ENCODE assay signal across 31 mouse cellular contexts in the genomic region with DNA sequence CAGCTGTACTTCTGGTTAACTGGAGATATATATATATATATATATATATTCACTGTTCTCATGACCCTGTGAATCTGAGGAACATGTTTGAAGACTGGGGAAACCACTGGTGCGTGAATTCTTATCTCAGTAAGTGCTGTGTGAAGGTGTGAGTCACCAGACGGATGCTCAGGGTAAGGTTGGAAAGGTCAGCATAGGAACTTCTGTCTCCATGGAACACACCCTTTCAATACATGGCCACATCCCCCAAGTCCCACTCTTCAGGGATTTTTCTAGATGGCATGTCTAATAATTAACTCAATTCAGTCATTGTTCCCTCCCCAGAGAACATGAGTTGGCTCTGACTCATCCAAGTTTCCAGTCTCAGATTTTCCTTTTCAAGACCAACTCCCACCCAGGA. TPM values are rescaled to one million over a fixed set of nuclear protein-coding genes. Genes with fewer than 3 reads are reported as not detected.
DNase-seq lines count a peak whose midpoint lies in the region; TF ChIP-seq lines count a peak whose summit lies in the region.
"Had no signal": no experiment of that assay in that cellular context is flagged by ENCODE, and none has a peak within 500 bp of the region (broad histone marks: within the 10 kb centered on the region; RNA-seq: fewer than 3 reads in every experiment).

No protein-coding gene starts in this region.

- H3K27ac ChIP-seq in small intestine, adult 2 months (ENCODE audit: insufficient read depth, low read depth, low read length) = peak overlapping the region; percentile 77
- H3K27ac ChIP-seq: heart, embryonic 15.5 days; hindbrain, embryonic 12.5 days; hindbrain, postnatal 0 days; limb, embryonic 10.5 days; limb, embryonic 15.5 days; liver, embryonic 14.5 days; macrophage; midbrain, embryonic 13.5 days; neural tube, embryonic 13.5 days had no signal

- no peak for TF ChIP-seq CTCF in small intestine, adult 2 months (IDR thresholded peaks at IDR 0.05; ENCODE audit: extremely low read depth, insufficient read length, insufficient replicate concordance, low read depth, low read length)

- WGBS in small intestine, adult 2 months = 22% methylated on average over 2 of the region's 2 CpGs

- H3K36me3 ChIP-seq in small intestine, adult 2 months (ENCODE audit: control insufficient read depth, insufficient read depth, low read length) = no peaks in the 10 kb centered on the region
- H3K36me3 ChIP-seq: G1E; heart, embryonic 10.5 days; heart, embryonic 15.5 days; hindbrain, embryonic 12.5 days; limb, embryonic 10.5 days; limb, embryonic 15.5 days; midbrain, embryonic 13.5 days; neural tube, embryonic 13.5 days had no signal

- no peak for TF ChIP-seq POLR2A in small intestine, adult 2 months (IDR thresholded peaks at IDR 0.05; ENCODE audit: low read depth, low read length)

- H3K4me3 ChIP-seq in small intestine, adult 2 months (ENCODE audit: low read depth, low read length) = no peak overlapping the region
- H3K4me3 ChIP-seq: erythroblast, embryonic 14.5 days; heart, embryonic 10.5 days; heart, embryonic 15.5 days; hindbrain, embryonic 12.5 days; limb, embryonic 10.5 days; limb, embryonic 15.5 days; midbrain, embryonic 13.5 days; neural tube, embryonic 13.5 days had no signal

- H3K27me3 ChIP-seq in small intestine, adult 2 months (ENCODE audit: control insufficient read depth, insufficient read depth, low read length) = no peaks in the 10 kb centered on the region
- H3K27me3 ChIP-seq: heart, embryonic 15.5 days; hindbrain, embryonic 12.5 days; limb, embryonic 15.5 days had no signal

- peak; percentile 19 for DNase-seq in Muller cell, postnatal 12 days (ENCODE audit: inconsistent ontology term)
- peak; percentile 48 for DNase-seq in brain, adult 2 months (ENCODE audit: low read depth, low spot score)
- no peak for DNase-seq in heart, postnatal 14 days
- no peak for DNase-seq in urinary bladder, postnatal 36 days (ENCODE audit: low spot score in 2 of 2)
- DNase-seq in layer of hippocampus, postnatal 25 days (ENCODE audit: extremely low spot score in 1 of 2, low spot score in 1 of 2) = no peak
- DNase-seq: adrenal gland, postnatal 25 days; cerebellum, adult 18-20 months; cerebellum, postnatal 10 days; gastrocnemius, postnatal 10 days; heart, adult 11 months; heart, postnatal 36 days; kidney, postnatal 14 days; lung, adult 2 months; lung, postnatal 10 days; right cerebral cortex, postnatal 4 days; thymus, adult 18-20 months; thymus, postnatal 36 days had no signal

- H3K4me1 ChIP-seq in small intestine, adult 2 months (ENCODE audit: control insufficient read depth, insufficient read depth, insufficient read length, low read length) = peaks cover 51% of the 10 kb centered on the region
- H3K4me1 ChIP-seq: limb, embryonic 15.5 days; neural tube, embryonic 13.5 days had no signal

- intact Hi-C loops in heart, postnatal 14 days (cut with DNase I) = no loop called here

RNA-seq across cellular contexts. Expression of a gene that starts 15.3 kb away (rescaled TPM):
- 332 and 352 TPM in 2 replicates for polyA plus RNA-seq in small intestine, adult 2 months (2012; rRNA removed)
- 100 to 1,000 TPM; 121 to 126 TPM for total RNA-seq in heart, postnatal 14 days (2021)
- total RNA-seq in layer of hippocampus, postnatal 25 days (2021) = 100 to 1,000 TPM; 107 to 112 TPM

RNA-seq across cellular contexts. Expression of a gene that starts 21.5 kb away (rescaled TPM):
- polyA plus RNA-seq in small intestine, adult 2 months (2012; rRNA removed) = 16.2 and 45.1 TPM in 2 replicates
- 10 to 100 TPM; 24.1 to 30.3 TPM for total RNA-seq in heart, postnatal 14 days (2021)
- 1 to 10 TPM; 8.1 to 9.9 TPM for total RNA-seq in layer of hippocampus, postnatal 25 days (2021)
- total RNA-seq: G1E; megakaryocyte-erythroid progenitor cell, adult 5-6 weeks had no signal
- polyA plus RNA-seq: G1E, macrophage had no signal

RNA-seq across cellular contexts. Expression of a gene that starts 50.4 kb away (rescaled TPM):
- 0.68 and 1.2 TPM in 2 replicates for polyA plus RNA-seq in small intestine, adult 2 months (2012; rRNA removed)
- not detected for total RNA-seq in heart, postnatal 14 days (2021)
- total RNA-seq in layer of hippocampus, postnatal 25 days (2021) = under 1 TPM in 1 of 2 experiments, not detected in 1; 0.31 TPM
- total RNA-seq: G1E; heart, postnatal 36 days; megakaryocyte-erythroid progenitor cell, adult 5-6 weeks had no signal
- polyA plus RNA-seq: erythroblast, embryonic 14.5 days; G1E; heart, embryonic 15.5 days; hindbrain, embryonic 12.5 days; macrophage; midbrain, embryonic 13.5 days; neural tube, embryonic 13.5 days had no signal

Comparison
In these comparisons a context has a peak if more than half of its experiments do, and no peak if none do; other contexts are left out.
1. DNase-seq: peak in Muller cell, postnatal 12 days (single experiment) and brain, adult 2 months (single experiment); none in heart, postnatal 14 days (0 of 2), urinary bladder, postnatal 36 days (0 of 2) and layer of hippocampus, postnatal 25 days (0 of 2).